ENCODE assay signal across 8 mouse cellular contexts in the genomic region with DNA sequence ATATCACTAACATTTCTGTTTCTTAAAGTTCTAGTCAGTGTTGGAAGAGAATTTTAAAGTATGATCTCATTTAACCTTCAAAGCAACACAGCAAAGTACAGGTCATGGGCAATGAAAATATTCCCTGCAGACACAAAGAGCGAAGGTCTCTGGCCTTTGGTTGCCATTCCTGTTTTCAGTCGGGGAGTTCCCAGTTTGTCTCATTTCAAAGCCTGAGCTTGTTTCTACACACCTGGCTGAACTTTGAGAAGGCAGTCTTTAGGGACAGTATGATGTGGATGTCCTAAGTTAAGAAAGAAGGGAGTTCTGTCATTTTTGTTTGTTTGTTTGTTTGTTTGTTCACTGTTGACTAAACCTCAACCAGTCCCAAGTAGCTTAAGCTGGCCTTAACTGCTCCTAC. TPM values are rescaled to one million over a fixed set of nuclear protein-coding genes. Genes with fewer than 3 reads are reported as not detected.
DNase-seq lines count a peak whose midpoint lies in the region; ATAC-seq and TF ChIP-seq lines count a peak whose summit lies in the region.

No protein-coding gene starts in this region.

- no peak for DNase-seq in kidney, adult 11 months
- DNase-seq in hindbrain, embryonic 14.5 days (ENCODE audit: low spot score), result no peak
- no peak for DNase-seq in midbrain, embryonic 14.5 days
- no peak for DNase-seq in frontal cortex, postnatal 14 days (ENCODE audit: low spot score in 2 of 2)
- no peak for DNase-seq in thymus, adult 18-20 months
- DNase-seq in spleen, adult 12 weeks (ENCODE audit: low spot score), result no peak

- no peaks in the 10 kb centered on the region for H3K27me3 ChIP-seq in kidney, embryonic 15.5 days
- H3K27me3 ChIP-seq in hindbrain, embryonic 14.5 days (ENCODE audit: control insufficient read depth, insufficient read depth, low read length), result no peaks in the 10 kb centered on the region
- H3K27me3 ChIP-seq in midbrain, embryonic 14.5 days (ENCODE audit: control insufficient read depth, insufficient read depth, low read length), result no peaks in the 10 kb centered on the region

- ATAC-seq in kidney, embryonic 15.5 days (replicated peaks; ENCODE audit: low FRiP score), result no peak
- ATAC-seq in hindbrain, embryonic 14.5 days (ENCODE audit: low FRiP score), result no peak
- ATAC-seq in midbrain, embryonic 14.5 days (ENCODE audit: low FRiP score, low TSS enrichment), result no peak

- H3K4me3 ChIP-seq in kidney, embryonic 15.5 days (replicated peaks), result peak overlapping the region; percentile 68
- peak overlapping the region; percentile 59 for H3K4me3 ChIP-seq in cortical plate, adult 2 months (ENCODE audit: insufficient read depth, low read length)
- peak overlapping the region; percentile 74 for H3K4me3 ChIP-seq in hindbrain, embryonic 14.5 days (replicated peaks; ENCODE audit: low read length)
- H3K4me3 ChIP-seq in midbrain, embryonic 14.5 days (replicated peaks; ENCODE audit: low read depth, low read length), result peak overlapping the region; percentile 74

- no peak for TF ChIP-seq POLR2A in cortical plate, adult 2 months (IDR thresholded peaks at IDR 0.05; ENCODE audit: extremely low read depth, insufficient read depth, low read length)

- no peaks in the 10 kb centered on the region for H3K9me3 ChIP-seq in kidney, embryonic 15.5 days (replicated peaks)
- H3K9me3 ChIP-seq in hindbrain, embryonic 14.5 days (ENCODE audit: control insufficient read depth, low read length), result no peaks in the 10 kb centered on the region
- H3K9me3 ChIP-seq in midbrain, embryonic 14.5 days (ENCODE audit: control insufficient read depth, low read length), result no peaks in the 10 kb centered on the region

- H3K9ac ChIP-seq in kidney, embryonic 15.5 days, result peak overlapping the region; percentile 84
- peak overlapping the region; percentile 97 for H3K9ac ChIP-seq in hindbrain, embryonic 14.5 days
- peak overlapping the region; percentile 98 for H3K9ac ChIP-seq in midbrain, embryonic 14.5 days (replicated peaks; ENCODE audit: low read length)

- peak overlapping the region; percentile 77 for H3K4me2 ChIP-seq in kidney, embryonic 15.5 days
- peak overlapping the region; percentile 76 for H3K4me2 ChIP-seq in hindbrain, embryonic 14.5 days (replicated peaks)
- H3K4me2 ChIP-seq in midbrain, embryonic 14.5 days (ENCODE audit: low read length), result peak overlapping the region; percentile 86

- WGBS in kidney, embryonic 15.5 days, result 54% methylated on average over 2 of the region's 2 CpGs
- 60% methylated on average over 2 of the region's 2 CpGs for WGBS in hindbrain, embryonic 14.5 days
- WGBS in midbrain, embryonic 14.5 days, result 67% methylated on average over 2 of the region's 2 CpGs

- no peak for TF ChIP-seq CTCF in cortical plate, adult 2 months (IDR thresholded peaks at IDR 0.05; ENCODE audit: extremely low read depth, insufficient read depth, low read length)

- H3K36me3 ChIP-seq in kidney, embryonic 15.5 days, result no peaks in the 10 kb centered on the region
- H3K36me3 ChIP-seq in hindbrain, embryonic 14.5 days (replicated peaks; ENCODE audit: control insufficient read depth, insufficient read depth), result no peaks in the 10 kb centered on the region
- H3K36me3 ChIP-seq in midbrain, embryonic 14.5 days (ENCODE audit: control insufficient read depth, insufficient read depth, low read length), result no peaks in the 10 kb centered on the region

- H3K4me1 ChIP-seq in kidney, embryonic 15.5 days, result peaks cover 22% of the 10 kb centered on the region
- no peaks in the 10 kb centered on the region for H3K4me1 ChIP-seq in cortical plate, adult 2 months (ENCODE audit: control insufficient read depth, insufficient read depth, low read length)
- H3K4me1 ChIP-seq in hindbrain, embryonic 14.5 days (replicated peaks; ENCODE audit: control insufficient read depth, insufficient read depth, low read length), result peaks cover 16% of the 10 kb centered on the region
- H3K4me1 ChIP-seq in midbrain, embryonic 14.5 days (ENCODE audit: control insufficient read depth, insufficient read depth, low read length), result peaks cover 14% of the 10 kb centered on the region

- peak overlapping the region; percentile 99 for H3K27ac ChIP-seq in kidney, embryonic 15.5 days
- H3K27ac ChIP-seq in cortical plate, adult 2 months (ENCODE audit: insufficient read depth, low read length), result peak overlapping the region; percentile 93
- peak overlapping the region; percentile 100 for H3K27ac ChIP-seq in hindbrain, embryonic 14.5 days
- H3K27ac ChIP-seq in midbrain, embryonic 14.5 days (replicated peaks; ENCODE audit: low read depth, low read length), result peak overlapping the region; percentile 100

RNA-seq across cellular contexts. Expression of a gene that starts 1.0 kb away (rescaled TPM):
- 4.9 and 5.4 TPM in 2 replicates for polyA plus RNA-seq in kidney, embryonic 15.5 days (2015; fragmentation: Nextera tagmentation; extraction: Ambion mirVana)
- polyA plus RNA-seq in cortical plate, adult 2 months (2012; rRNA removed), result 18.1 and 19.0 TPM in 2 replicates
- 7.9 and 9.7 TPM in 2 replicates for polyA plus RNA-seq in hindbrain, embryonic 14.5 days (2014; fragmentation: Nextera tagmentation; extraction: Ambion mirVana)
- 9.1 and 9.7 TPM in 2 replicates for polyA plus RNA-seq in midbrain, embryonic 14.5 days (2014; fragmentation: Nextera tagmentation; extraction: Ambion mirVana)
